Mouse (Mus musculus): ENCODE results near the gene Knop1.

DNA sequence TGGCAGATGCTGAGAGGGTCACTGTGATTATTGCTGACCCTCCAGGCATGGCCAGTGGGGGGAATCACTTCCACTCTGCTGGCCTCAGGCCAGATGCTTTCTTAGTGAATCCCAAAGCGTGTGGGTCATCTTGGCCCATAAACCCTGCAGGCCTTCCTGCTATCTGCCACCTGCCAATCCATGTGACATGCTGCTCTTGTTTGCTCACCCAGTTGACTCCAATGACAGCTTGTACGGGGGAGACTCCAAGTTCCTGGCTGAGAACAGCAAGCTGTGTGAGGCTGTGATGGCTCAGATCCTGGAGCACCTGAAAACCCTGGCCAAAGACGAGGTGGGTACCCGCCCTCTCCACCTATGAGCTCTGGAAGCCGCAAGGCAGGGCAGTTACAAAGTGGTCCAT lies 18.2 kb downstream of the Knop1 start:
- no peak for TF ChIP-seq POLR2A (IDR thresholded peaks at IDR 0.05; ENCODE audit: insufficient read length, low read depth)
- TF ChIP-seq E2F4 (IDR thresholded peaks at IDR 0.05; ENCODE audit: insufficient read depth), result no peak
- no peak for TF ChIP-seq POLR2AphosphoS2 (IDR thresholded peaks at IDR 0.05; ENCODE audit: insufficient read length, low read depth)
- TF ChIP-seq USF1 (IDR thresholded peaks at IDR 0.05; ENCODE audit: low read depth), result no peak
- TF ChIP-seq SRF (IDR thresholded peaks at IDR 0.05; ENCODE audit: control insufficient read depth, insufficient read length, low read depth), result no peak
- no peak for TF ChIP-seq CEBPB (IDR thresholded peaks at IDR 0.05; ENCODE audit: insufficient read depth, poor library complexity, severe bottlenecking)
- no peak for TF ChIP-seq MAX (IDR thresholded peaks at IDR 0.05; ENCODE audit: low read depth)
- no peak for TF ChIP-seq TCF12 (IDR thresholded peaks at IDR 0.05; ENCODE audit: insufficient read depth, poor library complexity, severe bottlenecking)
- TF ChIP-seq MYOG (IDR thresholded peaks at IDR 0.05; ENCODE audit: control insufficient read depth in 1 of 3, insufficient read depth in 1 of 3, insufficient read length in 2 of 3, low read depth in 2 of 3), result no peak

Measured in myocyte (in vitro differentiated cells).